ENCODE assay signal across 9 mouse cellular contexts in genomic region chrX:57503634-57504033, GRCm38 (mm10). TPM values are rescaled to one million over a fixed set of nuclear protein-coding genes. Genes with fewer than 3 reads are reported as not detected.
DNase-seq lines count a peak whose midpoint lies in the region; ATAC-seq and TF ChIP-seq lines count a peak whose summit lies in the region.
"Had no signal": no experiment of that assay in that cellular context is flagged by ENCODE, and none has a peak within 500 bp of the region (broad histone marks: within the 10 kb centered on the region; RNA-seq: fewer than 3 reads in every experiment).

Gene Gpr101, minus strand, starts transcription at chrX:57503757.

- peak within 1 kb of the TSS; percentile 20 for H3K4me3 ChIP-seq in intestine, embryonic 14.5 days (ENCODE audit: low read depth, low read length)
- no peak within 1 kb of the TSS for H3K4me3 ChIP-seq in intestine, postnatal 0 days (ENCODE audit: low read depth, low read length)
- peak within 1 kb of the TSS; percentile 52 for H3K4me3 ChIP-seq in hindbrain, embryonic 10.5 days
- H3K4me3 ChIP-seq in midbrain, postnatal 0 days (ENCODE audit: low read depth, low read length) = peak within 1 kb of the TSS; percentile 47
- H3K4me3 ChIP-seq: megakaryocyte, embryonic 14.5 days had no signal

- H3K36me3 ChIP-seq in intestine, embryonic 14.5 days (ENCODE audit: control insufficient read depth, insufficient read depth, low read length) = no peaks in the 10 kb centered on the region
- no peaks in the 10 kb centered on the region for H3K36me3 ChIP-seq in intestine, postnatal 0 days (ENCODE audit: control insufficient read depth, insufficient read depth)
- H3K36me3 ChIP-seq in hindbrain, embryonic 10.5 days = no peaks in the 10 kb centered on the region
- H3K36me3 ChIP-seq in midbrain, postnatal 0 days (ENCODE audit: insufficient read depth, low read length) = no peaks in the 10 kb centered on the region

- H3K9ac ChIP-seq in intestine, embryonic 14.5 days (ENCODE audit: low read length) = no peak within 1 kb of the TSS
- no peak within 1 kb of the TSS for H3K9ac ChIP-seq in intestine, postnatal 0 days (ENCODE audit: low read depth, low read length)
- no peak within 1 kb of the TSS; the same call in 1 of the 2 replicates for H3K9ac ChIP-seq in midbrain, postnatal 0 days (replicated peaks; ENCODE audit: low read length, poor library complexity, severe bottlenecking)

- 7% methylated on average over 23 of the region's 28 CpGs for WGBS in intestine, embryonic 14.5 days
- WGBS in intestine, postnatal 0 days = 16% methylated on average over 26 of the region's 28 CpGs
- WGBS in hindbrain, embryonic 10.5 days = 8% methylated on average over 26 of the region's 28 CpGs
- WGBS in midbrain, postnatal 0 days = 19% methylated on average over 5 of the region's 28 CpGs

- H3K9me3 ChIP-seq in intestine, embryonic 14.5 days (ENCODE audit: control insufficient read depth, low read length) = no peaks in the 10 kb centered on the region
- no peaks in the 10 kb centered on the region for H3K9me3 ChIP-seq in intestine, postnatal 0 days (ENCODE audit: control insufficient read depth)
- no peaks in the 10 kb centered on the region for H3K9me3 ChIP-seq in hindbrain, embryonic 10.5 days
- H3K9me3 ChIP-seq in midbrain, postnatal 0 days (ENCODE audit: low read length) = no peaks in the 10 kb centered on the region

- no peaks in the 10 kb centered on the region for H3K4me1 ChIP-seq in intestine, embryonic 14.5 days (replicated peaks; ENCODE audit: control insufficient read depth, insufficient read depth, low read length)
- H3K4me1 ChIP-seq in intestine, postnatal 0 days (replicated peaks; ENCODE audit: control insufficient read depth, insufficient read depth, low read length) = no peaks in the 10 kb centered on the region
- H3K4me1 ChIP-seq in hindbrain, embryonic 10.5 days (replicated peaks) = peaks cover 5% of the 10 kb centered on the region; the same call in 1 of the 2 replicates
- no peaks in the 10 kb centered on the region for H3K4me1 ChIP-seq in midbrain, postnatal 0 days (ENCODE audit: insufficient read depth, low read length)

- ATAC-seq in intestine, embryonic 14.5 days (replicated peaks; ENCODE audit: low FRiP score, low TSS enrichment, low read depth) = no peak
- ATAC-seq in intestine, postnatal 0 days = no peak
- ATAC-seq in midbrain, postnatal 0 days (ENCODE audit: low FRiP score) = peak; percentile 79
- ATAC-seq in megakaryocyte progenitor cell, adult 5-6 weeks (replicated peaks; ENCODE audit: poor library complexity) = no peak

- no peak for TF ChIP-seq CTCF in intestine, postnatal 0 days (IDR thresholded peaks at IDR 0.05; ENCODE audit: low read depth)
- no peak for TF ChIP-seq CTCF in midbrain, postnatal 0 days (IDR thresholded peaks at IDR 0.05)

- no peak for DNase-seq in intestine, embryonic 14.5 days (ENCODE audit: low spot score)
- peak; percentile 39 for DNase-seq in brain, adult 2 months (ENCODE audit: low read depth, low spot score)
- no peak for DNase-seq in hindbrain, embryonic 10.5 days (ENCODE audit: low spot score)
- DNase-seq in midbrain, postnatal 0 days (ENCODE audit: low spot score) = peak; percentile 11
- no peak for DNase-seq in layer of hippocampus, postnatal 10 days (ENCODE audit: low spot score in 2 of 2)
- no peak for DNase-seq in lung, postnatal 14 days

- peaks cover 38% of the 10 kb centered on the region for H3K27me3 ChIP-seq in intestine, embryonic 14.5 days (replicated peaks; ENCODE audit: control insufficient read depth, insufficient read depth, low read length)
- H3K27me3 ChIP-seq in intestine, postnatal 0 days (replicated peaks; ENCODE audit: control insufficient read depth, insufficient read depth, low read length) = 0 out of 2 replicates have a peak, but pooled peaks cover 6% of the 10 kb centered on the region
- peaks cover 45% of the 10 kb centered on the region for H3K27me3 ChIP-seq in hindbrain, embryonic 10.5 days (ENCODE audit: insufficient read depth, poor library complexity, severe bottlenecking)
- no peaks in the 10 kb centered on the region for H3K27me3 ChIP-seq in midbrain, postnatal 0 days (ENCODE audit: insufficient read depth, low read length)

- no peak within 1 kb of the TSS for H3K27ac ChIP-seq in intestine, embryonic 14.5 days (ENCODE audit: low read depth)
- no peak within 1 kb of the TSS for H3K27ac ChIP-seq in intestine, postnatal 0 days (ENCODE audit: low read depth, low read length)
- H3K27ac ChIP-seq in hindbrain, embryonic 10.5 days = no peak within 1 kb of the TSS
- no peak within 1 kb of the TSS for H3K27ac ChIP-seq in midbrain, postnatal 0 days (ENCODE audit: low read depth, low read length)

- H3K4me2 ChIP-seq in intestine, embryonic 14.5 days (ENCODE audit: low read length) = peak within 1 kb of the TSS; percentile 38
- H3K4me2 ChIP-seq in intestine, postnatal 0 days (replicated peaks; ENCODE audit: low read depth) = no peak within 1 kb of the TSS
- peak within 1 kb of the TSS; percentile 58 for H3K4me2 ChIP-seq in midbrain, postnatal 0 days (ENCODE audit: low read depth, low read length, poor library complexity, severe bottlenecking)

RNA-seq across cellular contexts. Expression of gene Gpr101, which starts in this region (rescaled TPM):
- not detected in 2 replicates for polyA plus RNA-seq in intestine, embryonic 14.5 days (2014; fragmentation: Nextera tagmentation; extraction: Ambion mirVana)
- polyA plus RNA-seq in intestine, postnatal 0 days (2015; fragmentation: Nextera tagmentation; extraction: Ambion mirVana) = not detected in 2 replicates
- 0.04 TPM in 1 of 2 replicates, not detected in the other for polyA plus RNA-seq in hindbrain, embryonic 10.5 days (2016; fragmentation: Nextera tagmentation; extraction: Ambion mirVana)
- total RNA-seq in midbrain, postnatal 0 days (2014; rRNA removed) = 1.5 and 1.9 TPM in 2 replicates
- 0.66 and 0.91 TPM in 2 replicates for polyA plus RNA-seq in midbrain, postnatal 0 days (2015; fragmentation: Nextera tagmentation; extraction: Ambion mirVana)
- 1 to 10 TPM; 3.6 to 4.9 TPM for total RNA-seq in layer of hippocampus, postnatal 10 days (2021)
- total RNA-seq in megakaryocyte progenitor cell, adult 5-6 weeks (2015) = not detected in 2 replicates
- not detected in 2 replicates for total RNA-seq in megakaryocyte progenitor cell, adult 5-6 weeks (2017)

Comparison
In these comparisons a context has a peak if more than half of its experiments do, and no peak if none do; other contexts are left out.
1. DNase-seq: peak in brain, adult 2 months (single experiment) and midbrain, postnatal 0 days (single experiment); none in intestine, embryonic 14.5 days (single experiment), hindbrain, embryonic 10.5 days (single experiment), layer of hippocampus, postnatal 10 days (0 of 2) and lung, postnatal 14 days (single experiment).